Mouse (Mus musculus) myocyte (in vitro differentiated cells): ENCODE results near the gene Lyve1.

Experiments
- CEBPB ChIP-seq: IDR thresholded peaks from 2 replicates; pipeline ENCODE4 v1.6.1; 2011; ENCODE audit warnings: mild to moderate bottlenecking, moderate library complexity; ENCODE audit not compliant: poor library complexity, insufficient read depth, severe bottlenecking
- E2F4 ChIP-seq: IDR thresholded peaks from one replicate; pipeline ENCODE4 v1.6.1; 2011; ENCODE audit warnings: mild to moderate bottlenecking, control low read depth, moderate library complexity; ENCODE audit not compliant: insufficient read depth
- MAX ChIP-seq: IDR thresholded peaks from one replicate; pipeline ENCODE4 v1.6.1; 2011; ENCODE audit warnings: low read depth, mild to moderate bottlenecking, control low read depth
- MYOD1 ChIP-seq, 3 experiments: IDR thresholded peaks; one replicate each; pipeline ENCODE4 v1.6.1; 2011; ENCODE audit warnings: control low read depth in 2 of 3, low read depth in 2 of 3, mild to moderate bottlenecking in 2 of 3, moderate library complexity in 1 of 3; ENCODE audit not compliant: insufficient read length in 2 of 3, control insufficient read depth in 1 of 3
- POLR2A ChIP-seq: IDR thresholded peaks from one replicate; pipeline ENCODE4 v1.6.1; 2011; ENCODE audit warnings: low read depth, mild to moderate bottlenecking, control low read depth, moderate library complexity; ENCODE audit not compliant: insufficient read length
- POLR2AphosphoS2 ChIP-seq: IDR thresholded peaks from one replicate; pipeline ENCODE4 v1.6.1; 2011; ENCODE audit warnings: low read depth, control low read depth; ENCODE audit not compliant: insufficient read length
- REST ChIP-seq: IDR thresholded peaks from one replicate; pipeline ENCODE4 v1.6.1; 2011; ENCODE audit warnings: mild to moderate bottlenecking, control low read depth, moderate library complexity; ENCODE audit not compliant: insufficient read depth, insufficient read length
- SRF ChIP-seq: IDR thresholded peaks from one replicate; pipeline ENCODE4 v1.6.1; 2011; ENCODE audit warnings: low read depth; ENCODE audit not compliant: control insufficient read depth, insufficient read length
- TCF12 ChIP-seq: IDR thresholded peaks from one replicate; pipeline ENCODE4 v1.6.1; 2011; ENCODE audit warnings: mild to moderate bottlenecking, control low read depth; ENCODE audit not compliant: poor library complexity, insufficient read depth, severe bottlenecking
- USF1 ChIP-seq: IDR thresholded peaks from one replicate; pipeline ENCODE4 v1.6.1; 2011; ENCODE audit warnings: low read depth, mild to moderate bottlenecking, control low read depth, moderate library complexity

- TF ChIP-seq POLR2A (no peak), POLR2AphosphoS2 (no peak), E2F4 (no peak), CEBPB (no peak), MAX (no peak), TCF12 (no peak), USF1 (no peak), MYOD1 (IDR thresholded peaks at IDR 0.05; ENCODE audit: control insufficient read depth in 1 of 3, insufficient read length in 2 of 3, low read depth in 2 of 3) (no peak), REST (no peak), SRF (no peak)
Observed at GRCm38 (mm10) chr7:110813983-110814382, 49.1 kb downstream of the Lyve1 start.
